Mouse (Mus musculus): ENCODE measurements around the gene Ap1ar. TPM values are rescaled to one million over a fixed set of nuclear protein-coding genes. Genes with fewer than 3 reads are reported as not detected.

The Ap1ar gene
- polyA plus RNA-seq, 1 experiment: 50.8 TPM

GRCm38 (mm10) chr3:127834040-127834439 lies 3.3 kb downstream of the Ap1ar start:
- no peak overlapping the region for H3K4me3 ChIP-seq (replicated peaks; ENCODE audit: control insufficient read depth, low read depth, low read length)
- no peaks in the 10 kb centered on the region; the same call in 1 of the 2 replicates for H3K4me1 ChIP-seq (ENCODE audit: control insufficient read depth, insufficient read depth, low read length)
- TF ChIP-seq POLR2A (IDR thresholded peaks at IDR 0.05; ENCODE audit: borderline replicate concordance, control insufficient read depth, low read depth, low read length) (no peak), CTCF (IDR thresholded peaks at IDR 0.05; ENCODE audit: control insufficient read depth, insufficient read depth, low read length) (no peak)
- 82% methylated on average over 4 of the region's 4 CpGs for WGBS
- H3K27ac ChIP-seq (ENCODE audit: control insufficient read depth, insufficient read depth, low read depth, low read length, poor library complexity): no peak overlapping the region

- Histone ChIP-seq H3K4me1 (ENCODE audit: control insufficient read depth, insufficient read depth, low read length) (no peaks in the 10 kb centered on the region; the same call in 1 of the 2 replicates), H3K27ac (ENCODE audit: control insufficient read depth, insufficient read depth, low read depth, low read length, poor library complexity) (no peak overlapping the region), H3K4me3 (replicated peaks; ENCODE audit: control insufficient read depth, low read depth, low read length) (no peak overlapping the region)
- TF ChIP-seq CTCF (IDR thresholded peaks at IDR 0.05; ENCODE audit: control insufficient read depth, insufficient read depth, low read length) (no peak), POLR2A (IDR thresholded peaks at IDR 0.05; ENCODE audit: borderline replicate concordance, control insufficient read depth, low read depth, low read length) (no peak)
- 29% methylated on average over 6 of the region's 6 CpGs for WGBS
These were observed 6.2 kb downstream of the Ap1ar start for GRCm38 (mm10) chr3:127831079-127831478.

DNA sequence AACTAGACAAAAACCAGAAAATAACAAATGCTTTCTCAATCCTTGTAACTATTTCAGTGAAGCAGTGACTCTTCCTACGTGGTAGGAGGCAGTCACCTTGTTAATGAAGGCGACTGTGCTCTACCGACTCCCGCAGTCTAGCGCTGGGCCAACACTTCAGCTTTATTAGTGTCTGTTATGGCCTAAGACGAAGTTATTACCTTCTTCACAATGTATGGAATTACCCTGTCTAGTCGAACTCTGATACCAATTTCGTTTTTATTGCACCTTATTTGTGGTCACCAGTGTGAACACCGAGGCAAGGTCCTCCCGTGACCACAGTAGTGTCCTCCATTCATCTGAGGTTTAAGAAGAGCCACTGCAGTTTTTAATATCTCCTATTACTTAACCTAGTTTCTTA lies 7.1 kb downstream of the Ap1ar start:
- WGBS: 89% methylated on average over 10 of the region's 10 CpGs

GRCm38 (mm10) chr3:127827123-127827522 lies 10.2 kb downstream of the Ap1ar start:
- Histone ChIP-seq H3K4me1 (ENCODE audit: control insufficient read depth, insufficient read depth, low read length) (peaks cover 1% of the 10 kb centered on the region; the same call in 1 of the 2 replicates), H3K4me3 (replicated peaks; ENCODE audit: control insufficient read depth, low read depth, low read length) (no peak overlapping the region), H3K27ac (ENCODE audit: control insufficient read depth, insufficient read depth, low read depth, low read length, poor library complexity) (no peak overlapping the region)
- TF ChIP-seq CTCF (IDR thresholded peaks at IDR 0.05; ENCODE audit: control insufficient read depth, insufficient read depth, low read length) (no peak), POLR2A (IDR thresholded peaks at IDR 0.05; ENCODE audit: borderline replicate concordance, control insufficient read depth, low read depth, low read length) (no peak)
- 81% methylated on average over 7 of the region's 7 CpGs for WGBS

More for the DNA sequence above, 7.1 kb downstream of the Ap1ar start:
- no peak overlapping the region for H3K4me3 ChIP-seq (replicated peaks; ENCODE audit: control insufficient read depth, low read depth, low read length)
- H3K27ac ChIP-seq (ENCODE audit: control insufficient read depth, insufficient read depth, low read depth, low read length, poor library complexity): no peak overlapping the region
- TF ChIP-seq POLR2A (IDR thresholded peaks at IDR 0.05; ENCODE audit: borderline replicate concordance, control insufficient read depth, low read depth, low read length): no peak
- TF ChIP-seq CTCF (IDR thresholded peaks at IDR 0.05; ENCODE audit: control insufficient read depth, insufficient read depth, low read length): no peak
- H3K4me1 ChIP-seq (ENCODE audit: control insufficient read depth, insufficient read depth, low read length): no peaks in the 10 kb centered on the region

DNA sequence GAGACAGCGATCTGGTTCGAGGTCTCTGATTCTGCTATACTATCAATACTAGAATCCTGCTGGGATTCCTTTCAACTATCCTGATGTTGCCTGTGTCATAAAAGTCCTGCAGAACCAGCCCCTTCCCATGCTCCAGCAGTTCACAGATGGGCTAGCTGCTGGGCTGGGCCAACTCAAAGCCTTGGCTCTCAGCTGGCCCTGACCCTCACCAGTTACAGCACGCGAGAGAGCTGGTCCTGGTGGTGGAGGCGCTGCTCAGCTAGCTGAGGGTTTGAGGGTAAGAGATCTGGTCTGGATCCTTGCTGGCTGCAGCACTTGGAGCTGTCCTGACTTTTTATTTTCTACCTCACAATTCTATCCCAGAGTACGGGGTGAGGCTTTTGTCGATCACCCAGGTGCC lies 10.8 kb downstream of the Ap1ar start:
- TF ChIP-seq POLR2A (IDR thresholded peaks at IDR 0.05; ENCODE audit: borderline replicate concordance, control insufficient read depth, low read depth, low read length): no peak
- no peak for TF ChIP-seq CTCF (IDR thresholded peaks at IDR 0.05; ENCODE audit: control insufficient read depth, insufficient read depth, low read length)
- Histone ChIP-seq H3K4me1 (ENCODE audit: control insufficient read depth, insufficient read depth, low read length) (peaks cover 1% of the 10 kb centered on the region; the same call in 1 of the 2 replicates), H3K4me3 (replicated peaks; ENCODE audit: control insufficient read depth, low read depth, low read length) (no peak overlapping the region), H3K27ac (ENCODE audit: control insufficient read depth, insufficient read depth, low read depth, low read length, poor library complexity) (no peak overlapping the region)
- 89% methylated on average over 7 of the region's 7 CpGs for WGBS

GRCm38 (mm10) chr3:127823886-127824863 lies 13.1 kb downstream of the Ap1ar start:
- TF ChIP-seq POLR2A (IDR thresholded peaks at IDR 0.05; ENCODE audit: borderline replicate concordance, control insufficient read depth, low read depth, low read length) (no peak), CTCF (IDR thresholded peaks at IDR 0.05; ENCODE audit: control insufficient read depth, insufficient read depth, low read length) (no peak)
- Histone ChIP-seq H3K4me1 (ENCODE audit: control insufficient read depth, insufficient read depth, low read length) (peaks cover 1% of the 10 kb centered on the region; the same call in 1 of the 2 replicates), H3K27ac (ENCODE audit: control insufficient read depth, insufficient read depth, low read depth, low read length, poor library complexity) (peak overlapping the region; percentile 88), H3K4me3 (replicated peaks; ENCODE audit: control insufficient read depth, low read depth, low read length) (no peak overlapping the region)
- WGBS: 33% methylated on average over 17 of the region's 17 CpGs

GRCm38 (mm10) chr3:127821209-127821608 lies 16.1 kb downstream of the Ap1ar start:
- TF ChIP-seq CTCF (IDR thresholded peaks at IDR 0.05; ENCODE audit: control insufficient read depth, insufficient read depth, low read length) (no peak), POLR2A (IDR thresholded peaks at IDR 0.05; ENCODE audit: borderline replicate concordance, control insufficient read depth, low read depth, low read length) (no peak)
- no peak overlapping the region for H3K4me3 ChIP-seq (replicated peaks; ENCODE audit: control insufficient read depth, low read depth, low read length)
- 60% methylated on average over 5 of the region's 5 CpGs for WGBS
- peaks cover 1% of the 10 kb centered on the region; the same call in 1 of the 2 replicates for H3K4me1 ChIP-seq (ENCODE audit: control insufficient read depth, insufficient read depth, low read length)
- H3K27ac ChIP-seq (ENCODE audit: control insufficient read depth, insufficient read depth, low read depth, low read length, poor library complexity): no peak overlapping the region

DNA sequence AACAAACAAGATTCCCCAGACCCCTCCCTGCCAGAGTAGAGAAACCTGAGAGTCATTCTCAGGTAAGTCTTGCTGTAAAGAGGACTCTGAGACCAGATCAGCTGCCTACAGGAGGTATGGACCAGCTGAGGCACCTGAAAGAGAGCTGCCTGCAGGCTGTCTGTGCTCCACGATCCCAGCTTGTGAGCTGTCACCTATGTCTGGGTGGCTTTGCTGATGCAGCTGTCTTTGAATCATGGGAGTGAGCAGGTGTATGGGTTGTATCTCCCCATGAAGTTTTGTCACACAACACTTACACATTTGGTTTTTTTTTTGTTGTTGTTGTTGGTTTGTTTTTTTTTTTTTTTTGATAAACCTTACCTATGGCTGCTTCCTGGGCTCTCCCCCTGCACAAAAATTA lies 16.9 kb downstream of the Ap1ar start:
- no peak for TF ChIP-seq CTCF (IDR thresholded peaks at IDR 0.05; ENCODE audit: control insufficient read depth, insufficient read depth, low read length)
- Histone ChIP-seq H3K27ac (ENCODE audit: control insufficient read depth, insufficient read depth, low read depth, low read length, poor library complexity) (no peak overlapping the region), H3K4me3 (replicated peaks; ENCODE audit: control insufficient read depth, low read depth, low read length) (no peak overlapping the region), H3K4me1 (ENCODE audit: control insufficient read depth, insufficient read depth, low read length) (peaks cover 1% of the 10 kb centered on the region; the same call in 1 of the 2 replicates)
- WGBS: 71% methylated on average over 1 of the region's 1 CpGs

Measured in bone marrow, adult 2 months (tissue).